Mouse (Mus musculus) neutrophil, adult 5-6 weeks (primary cell): ENCODE data around the gene Foxj2. TPM values are rescaled to one million over a fixed set of nuclear protein-coding genes. Genes with fewer than 3 reads are reported as not detected.
A peak's percentile ranks its signal among the peaks of the same experiment; 100 is the strongest.

Experiments
- ATAC-seq: fragments of 151-379, 151-347 bp; 2 replicates; pipeline ENCODE4 v1.8.0; 2017; ENCODE audit warnings: mild to moderate bottlenecking, moderate TSS enrichment; ENCODE audit not compliant: insufficient number of reproducible peaks, poor library complexity, low FRiP score, severe bottlenecking; ENCODE audit errors: extremely low read depth
- total RNA-seq: library from RNA; stranded (forward); fragments of 200-1000 nt; gene quantifications from 2 replicates; pipeline ENCODE4 v1.2.3, GENCODE M21; 2017

Foxj2 gene
- total RNA-seq, 1 experiment from 2014 or later = 38.8 TPM

DNA sequence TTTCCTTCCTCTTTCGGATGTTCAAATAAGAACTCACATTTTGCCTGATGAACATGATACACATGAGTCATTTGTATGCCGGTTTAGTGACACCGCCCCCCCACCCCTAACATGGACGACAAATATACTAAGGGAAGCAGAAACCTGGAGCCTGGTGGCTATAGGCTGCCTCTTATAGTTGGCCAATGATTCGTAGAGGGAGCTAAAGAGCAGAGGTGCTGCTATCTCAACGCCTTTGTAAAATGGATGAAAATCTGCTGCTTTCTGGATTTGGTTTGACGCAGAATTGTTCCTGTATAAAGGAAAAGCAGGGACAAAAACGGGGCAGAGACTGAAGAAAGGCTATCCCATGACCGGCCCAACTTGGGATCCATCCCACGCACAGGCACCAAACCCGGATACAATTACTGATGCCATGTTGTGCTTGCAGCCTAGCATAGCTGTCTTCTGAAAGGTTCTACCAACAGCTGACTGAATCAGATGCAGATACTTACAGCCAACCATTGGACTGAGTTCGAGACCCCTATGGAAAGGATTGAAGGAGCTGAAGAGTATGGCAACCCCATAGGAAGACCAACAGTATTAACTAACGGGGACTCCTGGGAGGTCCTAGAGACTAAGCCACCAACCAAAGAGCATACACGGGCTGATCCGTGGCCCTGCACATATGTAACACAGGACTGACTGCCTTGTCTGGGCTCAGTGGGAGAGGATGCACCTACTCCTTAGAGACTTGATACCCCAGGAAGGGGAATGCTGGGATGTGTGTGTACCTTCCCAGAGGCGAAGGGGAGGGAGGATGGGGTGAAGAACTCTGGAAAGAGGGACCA is 7.7 kb upstream of the Foxj2 start:
- peak; percentile 34; the same call in 1 of the 2 replicates for ATAC-seq

DNA sequence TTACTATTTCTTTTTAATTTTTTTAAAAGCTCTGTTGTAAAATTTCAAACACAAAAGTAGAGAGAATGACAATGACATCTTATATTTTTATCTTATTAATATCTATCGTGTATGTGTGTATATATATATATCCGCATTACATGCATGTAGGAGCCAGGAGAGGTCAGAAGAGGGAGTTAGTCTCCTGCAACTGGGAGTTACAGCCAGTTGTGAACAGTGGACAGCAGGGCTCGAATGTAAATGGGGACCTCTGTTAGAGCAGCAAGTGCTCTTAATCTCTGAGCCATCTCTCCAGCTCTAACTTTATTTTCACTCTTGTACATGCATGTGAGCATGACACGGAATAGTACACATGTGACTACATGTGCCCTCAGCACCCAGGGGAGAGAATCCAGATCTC is 7.0 kb upstream of the Foxj2 start:
- ATAC-seq = no peak

DNA sequence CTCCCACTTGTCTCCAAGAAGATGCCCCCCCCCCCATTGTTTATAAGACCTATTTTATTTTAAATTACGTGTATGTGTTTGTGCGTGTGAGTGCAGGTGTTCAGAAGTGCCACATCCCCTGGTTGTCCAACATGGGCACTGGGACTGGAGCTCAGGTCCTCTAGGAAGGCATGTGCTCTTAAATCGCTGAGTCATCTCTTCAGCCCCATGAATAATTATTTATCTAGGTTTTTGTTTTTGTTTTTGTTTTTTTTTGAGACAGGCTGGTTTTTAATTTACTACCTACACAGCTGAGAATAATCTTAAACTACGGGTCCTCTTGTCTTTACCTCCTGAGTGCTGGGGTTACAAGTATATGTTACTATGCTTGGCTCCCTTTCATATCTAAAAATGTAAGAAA is 6.1 kb upstream of the Foxj2 start:
- ATAC-seq = no peak

- ATAC-seq = no peak
Observed at GRCm38 (mm10) chr6:122820071-122820798, 521 bp downstream of the Foxj2 start.

DNA sequence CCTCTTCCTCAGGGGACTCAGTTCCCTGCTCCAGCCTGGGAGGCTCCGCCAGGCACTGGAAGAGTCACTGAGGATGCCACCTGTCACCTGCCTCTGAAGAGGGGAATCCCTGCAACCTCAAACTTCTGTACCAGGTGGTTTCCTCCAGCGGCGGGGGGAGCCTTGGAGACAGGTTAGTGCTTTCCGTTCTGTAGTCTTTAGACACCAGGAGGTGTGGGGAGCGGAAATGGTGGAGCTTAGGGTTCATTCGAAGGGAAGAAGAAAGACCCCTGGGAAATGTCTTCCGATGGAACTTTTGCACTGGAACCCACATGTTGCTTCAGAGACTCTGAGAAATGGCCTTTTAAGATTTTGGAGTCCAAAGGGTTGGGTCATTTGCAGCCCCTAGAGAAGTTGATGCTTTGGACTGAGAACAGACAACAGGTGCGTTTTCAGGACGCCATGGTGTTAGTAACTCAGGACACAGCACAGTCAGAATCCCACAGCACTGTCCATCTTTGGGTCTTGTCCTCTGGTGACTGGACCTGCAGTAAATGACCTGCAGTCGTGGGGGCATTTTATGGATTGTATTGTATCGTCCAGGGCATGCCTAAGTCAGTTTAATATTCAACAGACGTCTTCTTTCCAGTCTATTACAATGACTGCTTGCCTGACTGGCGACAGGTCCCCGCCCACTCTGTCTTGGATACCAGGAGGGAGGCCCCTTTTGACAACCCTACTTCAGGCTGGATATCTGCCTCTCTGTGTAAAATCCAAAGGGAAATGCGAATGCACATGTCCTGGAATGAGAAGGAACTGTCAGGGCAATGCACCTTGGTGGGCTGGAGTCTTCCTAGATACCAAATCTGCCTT is 1.3 kb downstream of the Foxj2 start:
- peak; percentile 36 for ATAC-seq

DNA sequence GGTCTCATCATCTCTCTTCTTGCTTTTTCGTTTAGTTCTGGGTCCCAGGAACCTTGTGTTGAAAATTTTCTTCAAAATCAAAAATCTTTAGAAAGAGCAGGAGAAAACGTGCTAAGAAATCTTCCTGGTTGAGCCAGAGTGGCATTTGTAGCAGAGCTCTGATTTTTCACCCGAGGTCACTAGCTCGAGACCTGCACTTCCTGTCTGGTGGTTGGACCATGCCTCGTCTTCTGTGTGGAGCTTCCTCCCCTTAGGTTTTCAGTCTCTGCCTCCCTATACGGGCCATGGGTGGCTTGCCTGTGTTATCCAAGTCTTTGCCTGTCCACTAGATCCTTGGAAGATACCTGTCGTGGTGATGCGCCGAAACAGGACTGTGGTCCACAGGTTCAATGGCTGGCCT is 2.1 kb downstream of the Foxj2 start:
- peak; percentile 32; the same call in 1 of the 2 replicates for ATAC-seq

GRCm38 (mm10) chr6:122824086-122824485 is 4.4 kb downstream of the Foxj2 start:
- no peak for ATAC-seq

GRCm38 (mm10) chr6:122825166-122825565 is 5.5 kb downstream of the Foxj2 start:
- ATAC-seq = no peak

DNA sequence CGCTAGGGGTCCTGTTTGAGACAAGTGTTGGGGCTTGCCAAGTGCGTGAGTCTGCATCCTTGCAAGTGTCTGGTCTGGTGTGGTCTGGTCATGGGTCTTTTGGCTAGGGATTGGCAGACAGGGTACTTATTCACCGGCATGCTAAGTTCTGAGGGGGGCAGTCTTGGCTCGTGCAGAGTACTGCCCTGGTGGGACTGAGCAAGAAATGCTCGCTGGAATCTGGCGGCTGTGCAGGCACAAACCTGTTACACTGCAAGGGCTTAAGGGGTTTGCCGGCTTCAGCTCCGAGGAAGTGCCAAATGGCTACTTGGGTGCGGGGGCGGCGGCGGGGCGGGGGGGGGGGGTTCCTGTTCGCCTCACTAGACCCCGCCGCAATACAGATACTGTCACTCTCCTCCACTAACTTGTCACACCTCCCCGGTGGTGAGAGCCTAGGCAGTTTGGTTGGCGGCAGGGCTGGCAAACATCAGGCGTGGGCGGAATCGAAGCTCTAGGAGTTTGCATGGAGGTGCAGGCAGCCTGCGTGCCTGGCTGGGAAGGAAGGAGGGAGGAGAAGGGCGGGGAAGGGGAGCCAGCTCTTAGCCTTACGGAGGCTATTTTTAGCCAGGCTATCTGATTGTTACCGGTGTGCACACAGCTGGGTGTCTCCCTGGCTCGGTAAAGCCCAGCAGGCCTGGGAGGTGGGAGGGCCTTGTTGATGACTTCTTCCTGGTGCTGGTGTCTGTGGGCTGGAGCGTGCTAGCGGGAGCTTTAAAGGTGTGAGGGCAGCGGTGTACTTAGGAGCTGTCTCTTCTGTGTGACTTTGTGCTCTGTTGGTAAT is 6.4 kb downstream of the Foxj2 start:
- peak; percentile 57 for ATAC-seq

DNA sequence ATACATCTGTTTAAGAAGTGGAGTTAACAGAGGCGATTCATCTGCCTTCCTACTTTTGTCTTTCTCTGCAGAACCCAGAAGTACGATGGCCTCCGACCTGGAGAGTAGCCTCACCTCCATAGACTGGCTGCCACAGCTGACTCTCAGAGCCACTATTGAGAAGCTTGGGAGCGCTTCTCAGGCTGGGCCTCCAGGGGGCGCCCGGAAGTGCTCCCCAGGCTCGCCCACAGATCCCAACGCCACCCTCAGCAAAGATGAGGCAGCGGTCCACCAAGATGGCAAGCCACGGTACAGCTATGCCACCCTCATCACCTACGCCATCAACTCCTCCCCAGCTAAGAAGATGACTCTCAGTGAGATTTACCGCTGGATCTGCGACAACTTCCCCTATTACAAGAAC is 8.4 kb downstream of the Foxj2 start:
- 0 out of 2 replicates have a peak, but pooled peaks have one; percentile 10 for ATAC-seq

GRCm38 (mm10) chr6:122832880-122833279 is 13.2 kb downstream of the Foxj2 start:
- no peak for ATAC-seq

DNA sequence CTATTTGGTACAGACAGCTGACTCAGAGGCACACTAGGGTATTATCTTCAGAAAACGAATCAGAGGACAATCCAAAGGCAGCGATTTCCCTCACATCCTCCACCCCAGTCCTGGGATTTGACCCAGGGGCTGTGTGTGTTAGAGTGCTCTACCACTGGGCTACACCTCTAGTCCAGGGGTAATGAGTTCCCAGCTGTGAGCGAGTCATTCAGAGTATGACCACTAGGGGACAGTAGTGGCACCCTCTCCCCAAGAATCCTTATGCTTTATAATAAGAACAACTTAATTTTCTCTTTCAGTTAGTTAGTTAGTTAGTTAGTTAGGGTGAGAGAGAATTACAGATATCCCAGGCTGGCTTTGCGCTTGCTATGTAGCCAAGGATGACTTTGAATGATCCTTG is 14.7 kb downstream of the Foxj2 start:
- ATAC-seq = peak; percentile 84

DNA sequence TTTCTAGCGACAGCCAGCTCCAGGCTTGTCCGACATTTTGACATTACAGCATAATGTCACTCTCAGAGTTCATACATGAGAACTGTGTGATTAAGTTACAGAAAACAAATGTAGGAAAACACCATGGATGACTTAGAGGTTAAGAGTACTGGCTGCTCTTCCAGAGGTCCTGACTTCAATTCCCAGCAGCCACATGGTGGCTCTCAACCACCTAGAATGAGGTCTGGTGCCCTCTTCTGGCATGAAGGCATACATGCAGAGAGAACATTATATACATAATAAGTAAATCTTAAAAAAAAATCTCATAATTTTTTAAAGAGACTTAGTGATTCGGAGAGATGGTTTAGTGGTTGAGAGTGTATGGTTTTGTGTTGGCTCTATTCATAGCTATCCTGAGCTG is 17.3 kb downstream of the Foxj2 start:
- no peak for ATAC-seq

DNA sequence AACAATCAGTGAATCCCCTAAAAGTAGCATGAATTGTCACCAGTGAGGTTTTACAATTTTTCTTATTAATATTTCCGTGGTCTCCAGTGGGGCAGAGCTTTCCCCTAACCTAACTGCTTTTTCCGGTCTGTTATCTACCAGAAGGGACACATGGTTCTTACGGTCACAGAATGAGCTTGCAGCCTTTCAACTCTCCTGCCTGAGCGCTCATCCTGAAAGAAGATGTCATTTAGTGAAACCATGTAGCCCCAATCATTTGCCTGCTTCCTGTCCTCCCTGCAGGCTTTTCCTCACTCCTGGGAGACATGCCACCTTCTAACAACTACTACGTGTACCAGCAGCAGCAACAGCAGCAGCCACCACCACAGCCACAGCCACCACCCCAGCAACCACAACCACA is 17.8 kb downstream of the Foxj2 start:
- no peak for ATAC-seq

GRCm38 (mm10) chr6:122843759-122844158 is 24.0 kb downstream of the Foxj2 start:
- no peak for ATAC-seq

- peak; percentile 48; the same call in 1 of the 2 replicates for ATAC-seq
Observed at GRCm38 (mm10) chr6:122852696-122853095, 33.0 kb downstream of the Foxj2 start.

GRCm38 (mm10) chr6:122854552-122854951 is 34.8 kb downstream of the Foxj2 start:
- no peak for ATAC-seq

DNA sequence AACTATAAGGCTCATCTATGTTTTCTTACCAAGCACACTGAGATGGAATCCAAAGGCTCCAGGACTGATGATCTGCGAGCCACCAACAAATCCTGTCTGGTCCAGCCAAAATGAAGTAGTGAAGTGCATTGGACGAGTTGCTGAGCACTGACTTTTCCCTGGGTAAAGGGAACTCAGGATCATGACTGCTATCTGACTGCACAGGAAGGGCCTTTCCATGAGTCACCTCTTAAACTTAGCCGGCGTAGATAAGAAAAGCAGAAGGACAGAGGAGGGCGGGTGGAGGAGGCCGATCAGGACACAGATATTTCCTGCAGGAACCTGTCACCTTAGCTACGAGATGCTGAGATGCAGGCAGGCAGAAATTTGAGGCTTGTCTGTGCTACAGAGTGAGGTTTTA is 36.2 kb downstream of the Foxj2 start, which contains the start of gene C3ar1:
C3ar1 (minus strand) TSS at position 207 of the 400 bp plus-strand sequence.
- ATAC-seq = peak; percentile 51; the same call in 1 of the 2 replicates
